ENCODE assay signal across 15 mouse cellular contexts in genomic region chr9:101471665-101472064, GRCm38 (mm10).
DNase-seq lines count a peak whose midpoint lies in the region; ATAC-seq and TF ChIP-seq lines count a peak whose summit lies in the region.
"Had no signal": no experiment of that assay in that cellular context is flagged by ENCODE, and none has a peak within 500 bp of the region (broad histone marks: within the 10 kb centered on the region; RNA-seq: fewer than 3 reads in every experiment).

No protein-coding gene starts in this region.

- no peaks in the 10 kb centered on the region for H3K27me3 ChIP-seq in lung, embryonic 15.5 days
- no peaks in the 10 kb centered on the region for H3K27me3 ChIP-seq in forebrain, embryonic 16.5 days (replicated peaks; ENCODE audit: control insufficient read depth, insufficient read depth, low read length)
- H3K27me3 ChIP-seq in hindbrain, postnatal 0 days (ENCODE audit: insufficient read depth, low read length): no peaks in the 10 kb centered on the region
- H3K27me3 ChIP-seq in neural tube, embryonic 14.5 days (ENCODE audit: control insufficient read depth, insufficient read depth, low read length): no peaks in the 10 kb centered on the region
- H3K27me3 ChIP-seq: limb, embryonic 13.5 days; stomach, embryonic 15.5 days had no signal

- ATAC-seq in lung, embryonic 15.5 days (ENCODE audit: borderline replicate concordance, extremely low read depth, low FRiP score, low TSS enrichment): no peak
- ATAC-seq in forebrain, embryonic 16.5 days: no peak
- ATAC-seq in hindbrain, postnatal 0 days: no peak
- ATAC-seq in neural tube, embryonic 14.5 days (ENCODE audit: low read depth): no peak
- ATAC-seq: liver, postnatal 0 days had no signal

- WGBS in lung, embryonic 15.5 days: 42% methylated on average over 3 of the region's 3 CpGs
- WGBS in forebrain, embryonic 16.5 days: 9% methylated on average over 3 of the region's 3 CpGs
- WGBS in hindbrain, postnatal 0 days: 11% methylated on average over 3 of the region's 3 CpGs
- WGBS in neural tube, embryonic 14.5 days: 18% methylated on average over 3 of the region's 3 CpGs

- no peaks in the 10 kb centered on the region for H3K36me3 ChIP-seq in lung, embryonic 15.5 days
- H3K36me3 ChIP-seq in forebrain, embryonic 16.5 days (ENCODE audit: control insufficient read depth, insufficient read depth): no peaks in the 10 kb centered on the region
- H3K36me3 ChIP-seq in hindbrain, postnatal 0 days (ENCODE audit: insufficient read depth, low read length): no peaks in the 10 kb centered on the region
- H3K36me3 ChIP-seq in neural tube, embryonic 14.5 days (ENCODE audit: control insufficient read depth, insufficient read depth, low read length): no peaks in the 10 kb centered on the region
- H3K36me3 ChIP-seq: limb, embryonic 13.5 days; stomach, embryonic 15.5 days had no signal

- 0 out of 2 replicates have a peak overlapping the region, but pooled peaks have one; percentile 8 for H3K27ac ChIP-seq in lung, embryonic 15.5 days
- peak overlapping the region; percentile 65 for H3K27ac ChIP-seq in forebrain, embryonic 16.5 days (ENCODE audit: low read length)
- peak overlapping the region; percentile 65; the same call in 1 of the 2 replicates for H3K27ac ChIP-seq in hindbrain, postnatal 0 days
- H3K27ac ChIP-seq in neural tube, embryonic 14.5 days (ENCODE audit: low read depth, low read length): peak overlapping the region; percentile 73; the same call in 1 of the 2 replicates
- H3K27ac ChIP-seq: gastrocnemius, adult 2 months; limb, embryonic 13.5 days; stomach, embryonic 15.5 days had no signal

- H3K9me3 ChIP-seq in lung, embryonic 15.5 days: no peaks in the 10 kb centered on the region
- no peaks in the 10 kb centered on the region for H3K9me3 ChIP-seq in forebrain, embryonic 16.5 days (ENCODE audit: control insufficient read depth, low read length)
- no peaks in the 10 kb centered on the region for H3K9me3 ChIP-seq in hindbrain, postnatal 0 days (ENCODE audit: low read length)
- H3K9me3 ChIP-seq in neural tube, embryonic 14.5 days (ENCODE audit: control insufficient read depth, low read length): no peaks in the 10 kb centered on the region
- H3K9me3 ChIP-seq: limb, embryonic 13.5 days; stomach, embryonic 15.5 days had no signal

- H3K4me2 ChIP-seq in lung, embryonic 15.5 days: no peak overlapping the region
- H3K4me2 ChIP-seq in forebrain, embryonic 16.5 days (ENCODE audit: low read length): no peak overlapping the region
- no peak overlapping the region for H3K4me2 ChIP-seq in hindbrain, postnatal 0 days (ENCODE audit: low read depth, low read length)
- no peak overlapping the region for H3K4me2 ChIP-seq in neural tube, embryonic 14.5 days (ENCODE audit: low read depth, low read length)
- H3K4me2 ChIP-seq: limb, embryonic 13.5 days; stomach, embryonic 15.5 days had no signal

- H3K4me1 ChIP-seq in lung, embryonic 15.5 days: peaks cover 16% of the 10 kb centered on the region
- peaks cover 17% of the 10 kb centered on the region for H3K4me1 ChIP-seq in forebrain, embryonic 16.5 days (replicated peaks; ENCODE audit: control insufficient read depth, insufficient read depth, low read length)
- H3K4me1 ChIP-seq in hindbrain, postnatal 0 days (ENCODE audit: insufficient read depth, low read length): peaks cover 16% of the 10 kb centered on the region; the same call in 1 of the 2 replicates
- peaks cover 14% of the 10 kb centered on the region for H3K4me1 ChIP-seq in neural tube, embryonic 14.5 days (ENCODE audit: control insufficient read depth, insufficient read depth, low read length)
- H3K4me1 ChIP-seq: limb, embryonic 13.5 days; stomach, embryonic 15.5 days had no signal

- H3K9ac ChIP-seq in lung, embryonic 15.5 days: no peak overlapping the region
- H3K9ac ChIP-seq in forebrain, embryonic 16.5 days (replicated peaks; ENCODE audit: low read depth, low read length): no peak overlapping the region
- no peak overlapping the region for H3K9ac ChIP-seq in hindbrain, postnatal 0 days (replicated peaks; ENCODE audit: low read length)
- H3K9ac ChIP-seq in neural tube, embryonic 14.5 days (replicated peaks; ENCODE audit: low read depth, low read length): no peak overlapping the region
- H3K9ac ChIP-seq: limb, embryonic 13.5 days; liver, postnatal 0 days; stomach, embryonic 15.5 days had no signal

- no peak for DNase-seq in lung, postnatal 10 days
- DNase-seq in hindbrain, postnatal 0 days (ENCODE audit: low spot score): peak; percentile 44
- no peak for DNase-seq in yolk sac, embryonic 10.5 days (ENCODE audit: low spot score)
- no peak for DNase-seq in left cerebral cortex, postnatal 25 days (ENCODE audit: low spot score in 2 of 2)
- DNase-seq: cerebellum, postnatal 25 days; gastrocnemius, adult 2 months; kidney, adult 18-20 months; kidney, postnatal 36 days; liver, postnatal 0 days; thymus, postnatal 4 days had no signal

- H3K4me3 ChIP-seq in lung, embryonic 15.5 days: no peak overlapping the region
- H3K4me3 ChIP-seq in forebrain, embryonic 16.5 days (replicated peaks; ENCODE audit: low read length): no peak overlapping the region
- H3K4me3 ChIP-seq in hindbrain, postnatal 0 days (ENCODE audit: low read length): no peak overlapping the region
- H3K4me3 ChIP-seq in neural tube, embryonic 14.5 days (ENCODE audit: low read depth, low read length): no peak overlapping the region
- H3K4me3 ChIP-seq: gastrocnemius, adult 2 months; limb, embryonic 13.5 days; stomach, embryonic 15.5 days had no signal

- TF ChIP-seq CTCF in hindbrain, postnatal 0 days (IDR thresholded peaks at IDR 0.05; ENCODE audit: low read depth): no peak

- intact Hi-C loops in left cerebral cortex, postnatal 25 days (cut with DNase I): no loop called here

Comparison
In these comparisons a context has a peak if more than half of its experiments do, and no peak if none do; other contexts are left out.
1. H3K27ac ChIP-seq: peak in every context shown above with its lines; median percentile 73 in neural tube, embryonic 14.5 days; 65 in forebrain, embryonic 16.5 days; 65 in hindbrain, postnatal 0 days; 8 in lung, embryonic 15.5 days.